Mouse (Mus musculus): ENCODE measurements at regions not wholly inside any gene's neighbourhood (a gene's known extent, or its start where the extent isn't known, plus 50 kb on each side); places are given as distances from the start of the nearest gene placed in this dataset.

DNA sequence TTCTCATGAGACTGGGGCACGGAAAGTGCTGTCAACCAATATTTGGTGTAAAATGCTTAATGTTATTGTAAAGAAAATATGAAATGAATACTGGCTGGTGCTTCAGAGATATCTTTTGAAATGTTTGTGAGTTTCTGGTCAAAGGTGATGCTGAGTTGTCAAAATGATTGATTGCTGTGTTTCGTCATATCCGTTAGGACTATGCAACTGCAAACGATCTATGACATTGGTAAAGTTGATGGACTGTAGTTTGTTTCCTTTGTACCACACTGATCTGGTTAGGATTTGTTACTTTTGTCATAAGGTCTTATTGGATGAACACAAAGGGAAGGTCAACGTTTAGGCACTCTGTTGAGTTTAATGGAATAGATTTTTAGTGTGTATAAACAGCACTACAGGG is 929.1 kb downstream of the Epha7 start:
- ATAC-seq (ENCODE audit: low FRiP score, low TSS enrichment) (no peak), DNase-seq (no peak)
- Histone ChIP-seq H3K36me3 (ENCODE audit: control insufficient read depth, insufficient read depth, low read length) (no peaks in the 10 kb centered on the region), H3K9me3 (ENCODE audit: control insufficient read depth, low read length) (no peaks in the 10 kb centered on the region), H3K4me2 (ENCODE audit: low read length) (no peak overlapping the region), H3K4me3 (replicated peaks; ENCODE audit: low read depth, low read length) (no peak overlapping the region), H3K9ac (replicated peaks; ENCODE audit: low read length) (no peak overlapping the region), H3K27ac (replicated peaks; ENCODE audit: low read depth, low read length) (no peak overlapping the region), H3K4me1 (ENCODE audit: control insufficient read depth, insufficient read depth, low read length) (no peaks in the 10 kb centered on the region), H3K27me3 (ENCODE audit: control insufficient read depth, insufficient read depth, low read length) (no peaks in the 10 kb centered on the region)
- WGBS, result 88% methylated on average over 5 of the region's 5 CpGs

- H3K27me3 ChIP-seq (ENCODE audit: control insufficient read depth, insufficient read depth, low read length), result no peaks in the 10 kb centered on the region
- H3K4me1 ChIP-seq (ENCODE audit: control insufficient read depth, insufficient read depth, low read length), result no peaks in the 10 kb centered on the region
- H3K4me3 ChIP-seq (replicated peaks; ENCODE audit: low read depth, low read length), result no peak overlapping the region
- 69% methylated on average over 2 of the region's 2 CpGs for WGBS
- no peak overlapping the region for H3K9ac ChIP-seq (replicated peaks; ENCODE audit: low read length)
- peak; percentile 6 for DNase-seq
- no peaks in the 10 kb centered on the region for H3K9me3 ChIP-seq (ENCODE audit: control insufficient read depth, low read length)
- no peak for ATAC-seq (ENCODE audit: low FRiP score, low TSS enrichment)
- H3K36me3 ChIP-seq (ENCODE audit: control insufficient read depth, insufficient read depth, low read length), result no peaks in the 10 kb centered on the region
- no peak overlapping the region for H3K4me2 ChIP-seq (ENCODE audit: low read length)
- no peak overlapping the region for H3K27ac ChIP-seq (replicated peaks; ENCODE audit: low read depth, low read length)
These were observed 929.8 kb downstream of the Epha7 start for GRCm38 (mm10) chr4:29742746-29743145.

Data from midbrain, embryonic 14.5 days (tissue).